Mouse (Mus musculus) kidney, adult 2 months (tissue): ENCODE measurements around the gene Pcgf2. TPM values are rescaled to one million over a fixed set of nuclear protein-coding genes. Genes with fewer than 3 reads are reported as not detected.
"Not testable (repeated sequence)": the region's sequence is repeated elsewhere in the genome, so short reads cannot be mapped to it uniquely, and the experiment has no call there.

Source experiments
- DNase-seq: peaks from one replicate; pipeline ENCODE4 v3.0.0; 2021
- H3K27ac ChIP-seq: fragments of 200-500 bp; 2 replicates; pipeline ENCODE4 v1.5.1; 2012; ENCODE audit warnings: low read depth, low read length, control low read depth, inconsistent platforms; ENCODE audit not compliant: insufficient read depth
- H3K27me3 ChIP-seq: fragments of 200-500 bp; replicated peaks from 2 replicates; pipeline ENCODE4 v1.6.1; 2012; ENCODE audit warnings: mild to moderate bottlenecking, moderate library complexity, low read length, inconsistent platforms; ENCODE audit not compliant: control insufficient read depth, insufficient read depth
- H3K36me3 ChIP-seq: fragments of 200-500 bp; 2 replicates; pipeline ENCODE4 v1.6.1; 2012; ENCODE audit warnings: mild to moderate bottlenecking, moderate library complexity, low read length, inconsistent platforms; ENCODE audit not compliant: control insufficient read depth, insufficient read depth
- H3K4me1 ChIP-seq: fragments of 200-500 bp; 2 replicates; pipeline ENCODE4 v1.6.1; 2011; ENCODE audit warnings: low read length; ENCODE audit not compliant: control insufficient read depth, insufficient read depth
- H3K4me3 ChIP-seq: fragments of 200-500 bp; 2 replicates; pipeline ENCODE4 v1.5.1; 2011; ENCODE audit warnings: mild to moderate bottlenecking, low read depth, low read length, control low read depth; ENCODE audit not compliant: insufficient read depth
- CTCF ChIP-seq: fragments of 200-500 bp; conservative IDR thresholded peaks from 2 replicates; pipeline ENCODE4 v1.5.1; 2011; ENCODE audit warnings: low read depth, mild to moderate bottlenecking, control low read depth, low read length, moderate library complexity, mixed read lengths; ENCODE audit not compliant: insufficient read depth, insufficient read length
- POLR2A ChIP-seq: fragments of 200-500 bp; IDR thresholded peaks from one replicate; pipeline ENCODE4 v1.6.1; 2011; ENCODE audit warnings: low read depth, low read length, control low read depth
- WGBS: fragments of 180-500 bp; shearing (Covaris S2); methylation state at CpG from one replicate; pipeline ENCODE4 v1.1.7; 2018; 5-methylcytosine and 5-hydroxymethylcytosine counted together
- polyA plus RNA-seq: library from polyadenylated mRNA; depleted of rRNA; stranded (reverse); fragments of >200 nt; gene quantifications from 2 replicates; pipeline ENCODE4 v1.2.3, GENCODE M21; 2012

The Pcgf2 gene
- polyA plus RNA-seq, 1 experiment, result 53.9 TPM

- no peak for DNase-seq
- no peak overlapping the region for H3K4me3 ChIP-seq
These were observed 42.3 kb upstream of the Pcgf2 start for GRCm38 (mm10) chr11:97742591-97742990.

GRCm38 (mm10) chr11:97742157-97742556 is 41.9 kb upstream of the Pcgf2 start:
- Histone ChIP-seq H3K4me3 (no peak overlapping the region), H3K27ac (no peak overlapping the region), H3K36me3 (no peaks in the 10 kb centered on the region), H3K27me3 (no peaks in the 10 kb centered on the region), H3K4me1 (peaks cover 14% of the 10 kb centered on the region)
- 88% methylated on average over 5 of the region's 5 CpGs for WGBS
- TF ChIP-seq CTCF (no peak), POLR2A (no peak)
- no peak for DNase-seq

More at GRCm38 (mm10) chr11:97742591-97742990, 42.3 kb upstream of the Pcgf2 start:
- Histone ChIP-seq H3K27ac (no peak overlapping the region), H3K36me3 (no peaks in the 10 kb centered on the region), H3K4me1 (peaks cover 14% of the 10 kb centered on the region), H3K27me3 (no peaks in the 10 kb centered on the region)
- 74% methylated on average over 9 of the region's 9 CpGs for WGBS
- TF ChIP-seq CTCF, result no peak
- no peak for TF ChIP-seq POLR2A

- Histone ChIP-seq H3K4me1 (peaks cover 14% of the 10 kb centered on the region), H3K27ac (peak overlapping the region; percentile 15; the same call in 1 of the 2 replicates), H3K4me3 (no peak overlapping the region), H3K36me3 (no peaks in the 10 kb centered on the region), H3K27me3 (no peaks in the 10 kb centered on the region)
- WGBS, result 21% methylated on average over 7 of the region's 7 CpGs
- DNase-seq, result peak; percentile 66
- no peak for TF ChIP-seq POLR2A
- no peak for TF ChIP-seq CTCF
These were observed 39.9 kb upstream of the Pcgf2 start for GRCm38 (mm10) chr11:97740190-97740589.

- H3K4me3 ChIP-seq, result no peak overlapping the region
- H3K27ac ChIP-seq, result no peak overlapping the region
- no peaks in the 10 kb centered on the region for H3K36me3 ChIP-seq
- WGBS, result 90% methylated on average over 3 of the region's 3 CpGs
- H3K4me1 ChIP-seq, result peaks cover 14% of the 10 kb centered on the region
- DNase-seq, result no peak
- 0 out of 2 replicates have a peak, but pooled peaks have one; percentile 11 for TF ChIP-seq CTCF
- TF ChIP-seq POLR2A, result no peak
- H3K27me3 ChIP-seq, result no peaks in the 10 kb centered on the region
These were observed 38.9 kb upstream of the Pcgf2 start for GRCm38 (mm10) chr11:97739155-97739554.

GRCm38 (mm10) chr11:97738703-97739102 is 38.4 kb upstream of the Pcgf2 start:
- Histone ChIP-seq H3K4me1 (peaks cover 13% of the 10 kb centered on the region), H3K27ac (no peak overlapping the region), H3K4me3 (no peak overlapping the region), H3K36me3 (no peaks in the 10 kb centered on the region), H3K27me3 (no peaks in the 10 kb centered on the region)
- TF ChIP-seq POLR2A, result no peak
- TF ChIP-seq CTCF, result peak; percentile 48
- DNase-seq, result no peak
- WGBS, result 68% methylated on average over 6 of the region's 6 CpGs

- H3K4me3 ChIP-seq, result no peak overlapping the region
- TF ChIP-seq POLR2A, result no peak
- TF ChIP-seq CTCF, result no peak
- peaks cover 4% of the 10 kb centered on the region; the same call in 1 of the 2 replicates for H3K4me1 ChIP-seq
- no peaks in the 10 kb centered on the region for H3K36me3 ChIP-seq
- no peak for DNase-seq
- H3K27me3 ChIP-seq, result no peaks in the 10 kb centered on the region
- no peak overlapping the region for H3K27ac ChIP-seq
- WGBS, result 67% methylated on average over 4 of the region's 4 CpGs
These were observed 37.3 kb upstream of the Pcgf2 start for GRCm38 (mm10) chr11:97737600-97737999.

- WGBS, result 87% methylated on average over 5 of the region's 5 CpGs
These were observed 36.3 kb upstream of the Pcgf2 start for GRCm38 (mm10) chr11:97736645-97737044.

GRCm38 (mm10) chr11:97734810-97735209 is 34.5 kb upstream of the Pcgf2 start:
- H3K4me3 ChIP-seq, DNase-seq, H3K27me3 ChIP-seq, H3K36me3 ChIP-seq, H3K27ac ChIP-seq, H3K4me1 ChIP-seq: not testable (repeated sequence)
- 74% methylated on average over 5 of the region's 5 CpGs for WGBS

More at GRCm38 (mm10) chr11:97736645-97737044, 36.3 kb upstream of the Pcgf2 start:
- Histone ChIP-seq H3K27me3 (no peaks in the 10 kb centered on the region), H3K4me3 (no peak overlapping the region), H3K4me1 (peaks cover 4% of the 10 kb centered on the region; the same call in 1 of the 2 replicates), H3K27ac (no peak overlapping the region), H3K36me3 (no peaks in the 10 kb centered on the region)
- no peak for TF ChIP-seq POLR2A
- no peak for TF ChIP-seq CTCF
- DNase-seq, result no peak
